Mouse (Mus musculus): ENCODE data around the gene Mfsd10. TPM values are rescaled to one million over a fixed set of nuclear protein-coding genes. Genes with fewer than 3 reads are reported as not detected.

The Mfsd10 gene
- 74.3 and 104 TPM in 2 replicates for polyA plus RNA-seq (2012; rRNA removed)

GRCm38 (mm10) chr5:34636481-34637287, at the start of gene Mfsd10:
Gene Mfsd10 (minus strand): TSS chr5:34637212.
- peak; percentile 53 for DNase-seq (ENCODE audit: low spot score)

- no peak for DNase-seq (ENCODE audit: low spot score)
Observed at GRCm38 (mm10) chr5:34670280-34670679, 33.3 kb upstream of the Mfsd10 start.

DNA sequence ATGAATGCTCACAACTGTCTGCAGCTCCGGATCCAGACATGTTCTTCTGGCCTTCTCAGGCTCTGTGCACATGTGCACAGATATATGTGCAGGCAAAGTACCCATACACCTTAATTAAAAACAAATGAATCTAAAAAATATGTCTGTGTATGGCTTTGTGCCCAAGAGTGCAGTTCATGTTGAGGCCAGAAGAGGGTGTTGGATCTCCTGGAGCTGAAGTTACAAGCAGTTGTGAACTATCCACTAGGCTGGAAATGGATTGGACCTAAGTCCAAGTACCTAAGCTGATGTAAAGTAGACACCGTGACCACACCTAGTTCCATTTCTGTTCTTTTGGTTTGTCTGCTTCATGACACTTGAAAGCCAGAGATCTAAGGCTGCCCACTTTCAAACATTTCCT, 32.5 kb upstream of the Mfsd10 start:
- no peak for DNase-seq (ENCODE audit: low spot score)

- DNase-seq (ENCODE audit: low spot score), result no peak
Observed at GRCm38 (mm10) chr5:34663231-34663630, 26.2 kb upstream of the Mfsd10 start.

GRCm38 (mm10) chr5:34661909-34662308, 24.9 kb upstream of the Mfsd10 start:
- no peak for DNase-seq (ENCODE audit: low spot score)

DNA sequence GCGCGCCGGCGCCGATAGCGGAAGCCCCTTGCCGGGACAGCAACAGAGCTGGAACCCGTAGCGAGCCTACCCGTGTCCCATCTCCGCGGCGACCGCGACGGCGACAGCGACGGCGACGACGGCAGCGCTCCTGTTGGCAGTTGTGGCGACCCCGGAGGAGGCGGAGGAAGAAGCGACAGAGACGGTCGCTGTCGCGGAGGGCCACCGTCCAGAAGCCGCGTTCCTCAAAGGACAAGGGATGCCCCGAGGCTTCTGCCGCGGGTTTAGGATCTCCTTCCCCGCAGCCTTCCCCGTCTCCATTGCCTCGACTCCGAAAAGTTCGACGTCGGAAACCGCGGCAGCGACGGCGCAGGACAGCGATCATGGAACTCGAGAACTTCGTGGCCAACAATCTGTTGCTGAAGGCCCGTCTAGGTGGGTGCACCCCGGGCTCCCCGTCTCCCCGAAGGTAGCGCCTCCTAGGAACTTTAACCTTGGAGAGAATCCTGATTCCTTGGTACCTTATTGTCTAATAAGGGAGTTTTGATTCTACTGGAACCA, 23.6 kb upstream of the Mfsd10 start:
- no peak for DNase-seq (ENCODE audit: low spot score)

DNA sequence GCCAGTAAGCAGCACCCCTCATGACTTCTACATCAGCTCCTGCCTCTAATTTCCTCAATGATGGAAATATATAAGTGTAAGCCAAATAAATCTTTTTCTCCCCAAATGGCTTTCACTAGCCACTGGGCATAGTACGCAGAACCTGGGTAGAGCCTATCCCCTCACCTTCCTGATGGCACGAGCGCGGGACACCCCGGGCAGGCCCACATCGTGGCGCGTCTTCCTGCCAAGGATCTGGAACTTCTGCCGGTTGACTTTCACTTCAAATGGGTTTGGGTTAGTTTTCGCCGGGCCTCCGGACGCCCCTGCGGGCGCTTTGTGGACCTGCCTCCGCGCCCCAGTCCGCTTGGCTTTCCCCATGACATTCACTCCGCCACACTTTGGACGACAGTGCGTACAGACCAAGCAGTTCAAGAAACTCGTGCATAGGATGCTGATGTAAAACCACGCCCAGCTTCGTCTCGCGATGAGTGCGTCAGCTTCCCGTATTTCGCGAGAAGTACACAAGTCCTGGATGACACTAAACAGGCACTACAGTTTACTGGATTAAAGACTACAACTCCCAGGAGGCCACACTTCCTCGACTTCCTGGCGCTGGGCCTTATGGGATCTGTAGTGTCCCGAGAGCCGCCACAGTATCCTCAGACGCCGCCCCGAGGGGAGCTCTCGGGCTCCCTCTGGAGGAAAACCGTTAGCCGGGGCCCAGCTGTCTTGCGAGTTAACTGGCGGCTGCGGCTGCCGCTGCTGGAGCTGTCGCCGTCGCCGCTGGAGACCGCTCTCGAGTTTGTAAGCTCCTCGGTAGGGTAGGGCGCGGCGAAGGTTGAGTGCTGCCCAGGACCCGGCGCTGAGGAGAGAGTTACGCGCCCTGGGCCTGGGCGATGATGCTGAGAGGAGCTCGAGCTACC, 22.9 kb upstream of the Mfsd10 start, which contains the start of the genes Nop14 and Grk4:
Gene Nop14 (minus strand): TSS at position 463 of the 905 bp plus-strand sequence.
Gene Grk4 (plus strand): TSS at position 694 of the 905 bp plus-strand sequence.
- DNase-seq (ENCODE audit: low spot score), result peak; percentile 95

- no peak for DNase-seq (ENCODE audit: low spot score)
Observed at GRCm38 (mm10) chr5:34657556-34657955, 20.5 kb upstream of the Mfsd10 start.

- no peak for DNase-seq (ENCODE audit: low spot score)
Observed at GRCm38 (mm10) chr5:34654881-34655280, 17.9 kb upstream of the Mfsd10 start.

DNA sequence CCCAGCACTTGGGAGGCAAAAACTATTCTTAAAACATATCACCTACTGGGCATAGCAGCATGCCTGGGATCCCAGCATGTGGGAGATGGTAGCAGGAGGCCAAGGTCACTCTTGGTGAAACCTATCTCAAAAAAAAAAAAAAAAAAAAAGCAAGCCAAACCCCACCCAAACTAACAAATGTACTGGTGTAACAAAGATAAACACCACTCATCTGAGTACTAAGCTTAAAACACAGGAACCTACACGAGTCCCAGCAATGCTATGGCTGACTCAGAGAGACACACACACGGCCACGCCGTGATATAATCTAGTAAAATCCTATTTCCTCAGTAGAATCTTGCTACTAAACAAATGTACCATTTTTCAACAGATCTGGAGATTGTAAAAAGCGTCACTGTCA, 15.9 kb upstream of the Mfsd10 start:
- no peak for DNase-seq (ENCODE audit: low spot score)

- no peak for DNase-seq (ENCODE audit: low spot score)
Observed at GRCm38 (mm10) chr5:34647581-34647980, 10.6 kb upstream of the Mfsd10 start.

DNA sequence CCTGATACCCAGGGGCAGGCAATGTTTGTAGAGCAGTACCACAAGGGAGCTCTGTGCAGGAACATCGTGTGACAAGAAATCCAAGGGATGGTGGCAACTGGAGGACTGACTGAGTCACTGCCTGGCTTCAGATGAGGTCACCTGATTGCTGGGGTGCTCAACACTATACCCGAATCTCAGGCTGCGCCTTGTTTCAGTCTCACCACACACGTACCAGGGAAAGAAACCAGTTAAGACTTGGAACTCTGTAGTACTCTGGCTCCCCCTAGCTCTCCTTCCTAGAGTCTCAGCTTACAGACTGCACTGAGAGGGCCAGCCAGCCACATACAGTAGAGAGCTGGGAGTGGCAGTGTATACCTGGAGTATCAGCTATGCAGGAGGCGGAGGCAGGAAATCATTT, 5.9 kb upstream of the Mfsd10 start:
- DNase-seq (ENCODE audit: low spot score), result no peak

DNA sequence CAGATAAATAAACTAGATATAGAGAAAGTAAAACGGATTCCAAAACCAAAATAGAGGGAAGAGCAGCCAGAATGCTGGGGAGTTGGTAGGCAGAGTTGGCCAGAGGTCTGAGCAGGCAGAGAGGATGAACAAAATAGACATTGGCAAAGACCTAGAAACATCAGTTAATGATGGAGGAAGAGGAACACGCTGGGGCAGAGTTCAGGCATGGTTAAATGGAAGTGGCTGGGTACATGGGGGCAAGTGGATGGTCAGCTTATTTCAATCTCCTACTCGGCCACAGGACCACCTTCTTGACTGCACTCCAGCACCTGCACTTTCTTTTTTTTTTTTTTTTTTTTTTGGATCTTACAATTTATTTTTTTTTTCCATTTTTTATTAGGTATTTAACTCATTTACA, 5.0 kb upstream of the Mfsd10 start:
- no peak for DNase-seq (ENCODE audit: low spot score)

DNA sequence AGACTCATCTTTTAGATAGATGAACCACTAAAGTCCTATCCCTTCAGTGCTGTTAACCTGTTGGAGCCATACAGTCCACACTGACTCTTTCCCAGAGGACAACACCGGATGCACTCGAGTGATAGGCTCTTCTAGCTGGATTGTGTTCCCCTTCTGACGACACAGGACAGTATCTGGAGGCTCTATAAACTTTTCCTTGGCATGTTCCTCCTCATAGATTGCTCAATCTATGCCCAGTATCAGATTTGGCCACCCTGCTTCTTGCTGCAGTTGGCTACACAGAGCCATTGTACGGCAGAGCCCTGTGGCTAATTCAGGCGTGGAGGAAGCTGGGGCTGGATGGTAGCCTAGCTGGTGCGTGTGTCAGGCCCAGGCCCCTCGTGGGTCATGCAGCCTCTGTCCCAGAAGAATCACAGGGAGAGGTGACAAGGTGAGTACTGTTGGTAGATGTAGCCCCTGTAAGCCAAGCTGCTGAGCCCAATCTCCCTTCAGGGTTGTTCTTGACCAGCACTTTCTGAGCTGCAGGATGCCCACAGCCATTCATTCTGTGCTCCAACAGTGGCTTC, 662 bp upstream of the Mfsd10 start:
- no peak for DNase-seq (ENCODE audit: low spot score)

DNA sequence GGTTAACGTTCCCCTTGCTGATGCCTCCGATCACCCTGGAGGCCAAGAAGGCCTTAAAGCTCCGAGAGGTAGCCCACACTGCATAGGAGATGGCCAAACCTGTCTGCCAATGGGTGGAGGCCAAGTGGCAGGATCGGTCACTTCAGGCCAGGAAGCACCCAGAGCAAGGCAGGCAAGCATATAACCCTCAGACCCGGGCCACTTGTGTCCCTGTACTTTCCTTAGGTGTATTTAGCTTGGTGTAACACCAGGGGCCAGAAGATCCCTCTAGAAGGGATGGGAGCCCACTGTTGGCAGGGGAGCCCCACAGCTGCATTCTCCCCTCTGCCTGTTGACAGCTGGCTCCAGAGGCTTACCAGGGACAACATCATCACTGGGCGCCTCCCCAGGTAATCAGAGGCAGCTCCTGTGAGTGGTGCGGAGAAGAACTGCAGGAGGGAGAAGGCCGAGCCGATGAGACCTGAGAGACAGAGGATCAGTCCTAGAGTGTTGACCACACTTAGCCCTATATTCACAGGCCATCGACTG, 1.3 kb downstream of the Mfsd10 start:
- DNase-seq (ENCODE audit: low spot score), result no peak

DNA sequence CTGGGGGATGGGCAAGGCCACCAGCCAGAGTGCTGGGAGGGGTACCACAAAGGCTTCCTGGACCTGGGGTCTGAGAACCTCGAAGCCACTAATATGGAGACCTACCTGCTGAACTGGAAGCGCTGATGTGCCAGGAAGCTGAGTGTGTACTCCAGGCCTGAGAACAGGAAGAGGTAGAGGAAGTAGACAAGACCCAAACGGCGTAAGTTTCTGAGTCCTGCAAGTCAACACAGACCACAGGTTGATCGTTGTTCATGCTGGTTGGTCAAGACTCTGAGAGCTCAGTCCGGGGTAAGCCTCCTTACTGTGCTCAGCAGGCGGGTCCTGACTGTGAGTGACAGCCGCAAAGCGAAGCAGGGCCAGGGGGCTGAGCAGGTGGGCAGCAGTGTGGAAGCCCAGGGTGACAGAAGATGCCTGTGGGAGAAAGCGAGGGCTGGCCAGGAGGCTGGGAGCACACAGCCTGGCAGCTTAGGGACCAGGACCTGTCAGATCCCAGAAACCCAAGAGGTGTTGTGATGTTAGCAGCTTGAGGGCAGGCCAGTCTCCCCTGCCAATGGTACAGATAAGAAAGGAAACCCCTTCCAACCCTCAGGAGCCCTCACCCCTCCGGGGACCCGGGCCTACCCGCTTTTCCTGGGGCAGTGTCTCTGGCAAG, 2.1 kb downstream of the Mfsd10 start:
- no peak for DNase-seq (ENCODE audit: low spot score)

- no peak for DNase-seq (ENCODE audit: low spot score)
Observed at GRCm38 (mm10) chr5:34633641-34634040, 3.4 kb downstream of the Mfsd10 start.

GRCm38 (mm10) chr5:34632996-34633395, 4.0 kb downstream of the Mfsd10 start:
- no peak for DNase-seq (ENCODE audit: low spot score)

DNA sequence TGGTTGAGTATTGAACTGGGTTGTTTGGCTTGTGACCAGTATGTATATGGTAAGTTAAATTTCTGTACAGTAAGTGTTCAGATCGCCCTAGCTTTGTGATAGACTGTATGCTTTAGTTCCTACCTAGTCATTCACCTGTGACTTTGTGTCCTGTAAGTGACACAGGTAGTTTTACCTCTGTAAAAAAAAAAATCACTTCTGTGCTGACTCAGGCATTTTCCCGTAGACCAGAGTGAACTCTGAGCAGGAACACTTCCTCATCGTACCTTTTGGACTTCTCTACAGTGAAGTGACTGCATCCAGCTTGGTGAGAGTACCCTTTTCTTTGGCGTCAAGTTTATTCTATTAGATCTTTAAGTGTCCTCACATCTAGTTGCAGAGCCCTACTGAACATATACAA, 27.0 kb downstream of the Mfsd10 start:
- DNase-seq (ENCODE audit: low spot score), result no peak

DNA sequence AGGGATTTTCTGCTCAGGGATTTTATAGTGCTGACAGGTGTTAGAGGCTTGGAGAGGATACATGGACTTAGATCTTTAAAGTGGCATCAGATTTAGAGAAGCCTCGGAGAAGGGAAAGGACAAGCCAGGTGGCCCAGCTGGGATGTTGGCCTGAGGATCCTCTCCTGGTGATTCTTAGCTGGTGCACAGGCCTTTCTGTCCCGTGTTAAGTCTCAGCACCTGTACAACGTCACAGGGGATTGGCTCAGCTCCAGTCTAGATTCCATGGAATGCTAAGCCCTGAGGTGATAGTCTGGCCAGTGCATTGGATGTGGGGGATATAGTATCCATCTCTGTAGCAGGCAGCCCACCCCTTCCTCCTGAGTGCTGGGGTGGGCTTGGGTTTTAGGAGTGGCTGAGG, 28.8 kb downstream of the Mfsd10 start:
- no peak for DNase-seq (ENCODE audit: low spot score)
